Mouse (Mus musculus) brain, embryonic 14.5 days (tissue): ENCODE results near the gene Bpi. TPM values are rescaled to one million over a fixed set of nuclear protein-coding genes. Genes with fewer than 3 reads are reported as not detected.

ENCODE experiments used
- DNase-seq: peaks from one replicate; pipeline ENCODE4 v3.0.0-alpha.2; 2011; ENCODE audit warnings: low read depth
- CTCF ChIP-seq: fragments of 200-500 bp; IDR thresholded peaks from 2 replicates; pipeline ENCODE4 v1.5.1; 2012; ENCODE audit warnings: inconsistent platforms, mild to moderate bottlenecking, moderate library complexity, borderline replicate concordance; ENCODE audit not compliant: insufficient read depth, insufficient read length; ENCODE audit errors: extremely low read depth
- POLR2A ChIP-seq: fragments of 200-500 bp; IDR thresholded peaks from 2 replicates; pipeline ENCODE4 v1.6.1; 2012; ENCODE audit warnings: mild to moderate bottlenecking, inconsistent platforms, borderline replicate concordance; ENCODE audit not compliant: poor library complexity, insufficient read depth, insufficient read length, severe bottlenecking; ENCODE audit errors: extremely low read depth
- polyA plus RNA-seq: library from polyadenylated mRNA; depleted of rRNA; stranded (reverse); fragments of >200 nt; gene quantifications from 2 replicates; pipeline ENCODE4 v1.2.3, GENCODE M21; 2012; rRNA removed

The Bpi gene
- polyA plus RNA-seq: not detected in 2 replicates

- no peak for DNase-seq
- TF ChIP-seq CTCF: no peak
- TF ChIP-seq POLR2A: no peak
These were observed at the start of gene Bpi for GRCm38 (mm10) chr2:158258005-158258418. TSS of gene Bpi (plus strand) at chr2:158258094.

GRCm38 (mm10) chr2:158209776-158210175 is 48.1 kb upstream of the Bpi start:
- no peak for TF ChIP-seq CTCF
- TF ChIP-seq POLR2A: no peak
- DNase-seq: no peak

- no peak for DNase-seq
- TF ChIP-seq POLR2A (no peak), CTCF (no peak)
These were observed 47.4 kb upstream of the Bpi start for GRCm38 (mm10) chr2:158210503-158210902.

DNA sequence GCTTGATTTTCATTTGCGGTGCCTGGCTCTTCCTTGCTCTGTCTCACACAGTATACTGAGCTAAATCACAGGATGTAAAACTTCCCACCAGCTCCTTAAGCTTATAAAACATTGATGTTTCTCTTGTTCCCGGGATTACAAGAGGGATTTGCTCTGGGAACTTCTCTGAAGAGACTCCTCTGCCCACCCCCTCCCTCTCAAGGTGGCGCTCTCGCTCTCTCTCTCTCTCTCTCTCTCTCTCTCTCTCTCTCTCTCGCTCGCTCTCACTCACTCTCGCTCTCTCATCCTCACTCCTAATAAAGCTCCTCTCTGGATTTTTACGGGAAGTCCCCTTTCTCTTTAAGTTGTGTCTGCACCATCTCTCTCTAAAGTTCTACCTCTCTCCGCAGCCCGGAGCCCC is 46.9 kb upstream of the Bpi start:
- DNase-seq: peak; percentile 51
- TF ChIP-seq POLR2A: no peak

GRCm38 (mm10) chr2:158211764-158212471 is 46.0 kb upstream of the Bpi start:
- TF ChIP-seq CTCF (peak; percentile 39; the same call in 1 of the 2 replicates), POLR2A (no peak)
- DNase-seq: no peak

- peak; percentile 67 for DNase-seq
- TF ChIP-seq POLR2A (no peak), CTCF (no peak)
These were observed 42.4 kb upstream of the Bpi start for GRCm38 (mm10) chr2:158215283-158216117.

DNA sequence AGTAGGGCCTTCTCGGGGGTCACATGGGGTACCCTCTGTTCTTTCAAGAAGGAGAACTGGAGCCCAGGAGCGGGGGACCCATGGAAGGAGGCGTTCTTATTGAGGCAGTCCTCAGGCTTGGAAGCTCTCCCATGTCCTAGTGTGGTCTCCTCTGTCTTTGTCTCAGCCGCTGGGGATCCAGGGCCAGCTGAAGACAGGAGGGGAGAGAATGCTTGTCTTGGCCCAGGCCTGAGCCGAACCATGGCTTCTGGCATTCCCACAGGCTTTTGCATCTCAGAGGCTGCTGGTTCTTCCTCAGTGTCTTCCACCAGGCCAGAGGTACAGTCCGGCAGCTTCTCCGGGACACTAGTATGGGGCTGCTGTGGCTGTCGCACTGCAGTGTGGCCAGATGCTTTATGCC is 41.4 kb upstream of the Bpi start:
- no peak for TF ChIP-seq POLR2A
- TF ChIP-seq CTCF: no peak

DNA sequence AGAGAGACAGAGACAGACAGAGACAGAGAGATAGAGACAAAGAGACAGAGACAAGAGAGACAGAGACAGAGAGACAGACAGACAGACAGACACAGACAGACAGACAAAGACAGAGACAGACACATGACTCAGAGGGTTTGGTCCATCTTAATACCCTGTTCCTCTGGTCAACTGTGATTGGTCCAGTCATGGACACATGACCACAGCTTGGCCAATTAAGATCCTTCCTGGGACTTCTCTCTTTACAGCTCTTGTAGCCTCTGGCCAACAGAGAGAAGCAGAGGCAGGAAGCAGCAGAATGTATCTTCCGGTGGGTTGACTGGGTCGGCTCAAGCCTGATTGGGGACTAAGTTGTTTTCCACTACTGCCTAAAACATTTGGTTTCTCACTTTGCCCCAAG is 38.3 kb upstream of the Bpi start:
- TF ChIP-seq POLR2A: no peak
- TF ChIP-seq CTCF: no peak
- no peak for DNase-seq

More for the DNA sequence above, 41.4 kb upstream of the Bpi start:
- DNase-seq: no peak

GRCm38 (mm10) chr2:158221446-158222084 is 36.3 kb upstream of the Bpi start:
- no peak for TF ChIP-seq CTCF
- TF ChIP-seq POLR2A: no peak

GRCm38 (mm10) chr2:158222664-158223063 is 35.2 kb upstream of the Bpi start:
- TF ChIP-seq CTCF (no peak), POLR2A (no peak)
- DNase-seq: no peak

More at GRCm38 (mm10) chr2:158221446-158222084, 36.3 kb upstream of the Bpi start:
- DNase-seq: no peak

GRCm38 (mm10) chr2:158223497-158223896 is 34.4 kb upstream of the Bpi start:
- no peak for DNase-seq
- TF ChIP-seq CTCF: no peak
- TF ChIP-seq POLR2A: no peak

DNA sequence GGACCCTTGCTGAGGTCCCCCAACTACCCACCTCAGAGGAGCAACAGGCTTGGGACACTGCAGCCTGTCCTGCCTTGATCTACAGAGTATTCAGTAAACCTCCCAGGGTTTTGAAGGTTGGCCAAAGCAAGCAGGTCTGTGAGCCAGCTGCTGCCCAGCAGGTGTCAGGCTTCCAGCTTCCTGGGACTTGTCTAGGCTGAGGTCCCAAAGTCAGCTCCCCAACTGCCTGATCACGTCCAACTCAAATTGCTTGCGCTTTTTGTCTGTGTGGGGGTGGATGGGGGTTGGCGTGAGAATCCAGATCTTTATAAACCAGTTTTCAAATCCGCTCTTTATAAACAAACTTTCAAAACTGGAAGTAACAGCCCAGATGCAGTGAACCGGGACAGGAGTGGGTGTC is 32.6 kb upstream of the Bpi start:
- DNase-seq: no peak
- TF ChIP-seq CTCF (no peak), POLR2A (no peak)

DNA sequence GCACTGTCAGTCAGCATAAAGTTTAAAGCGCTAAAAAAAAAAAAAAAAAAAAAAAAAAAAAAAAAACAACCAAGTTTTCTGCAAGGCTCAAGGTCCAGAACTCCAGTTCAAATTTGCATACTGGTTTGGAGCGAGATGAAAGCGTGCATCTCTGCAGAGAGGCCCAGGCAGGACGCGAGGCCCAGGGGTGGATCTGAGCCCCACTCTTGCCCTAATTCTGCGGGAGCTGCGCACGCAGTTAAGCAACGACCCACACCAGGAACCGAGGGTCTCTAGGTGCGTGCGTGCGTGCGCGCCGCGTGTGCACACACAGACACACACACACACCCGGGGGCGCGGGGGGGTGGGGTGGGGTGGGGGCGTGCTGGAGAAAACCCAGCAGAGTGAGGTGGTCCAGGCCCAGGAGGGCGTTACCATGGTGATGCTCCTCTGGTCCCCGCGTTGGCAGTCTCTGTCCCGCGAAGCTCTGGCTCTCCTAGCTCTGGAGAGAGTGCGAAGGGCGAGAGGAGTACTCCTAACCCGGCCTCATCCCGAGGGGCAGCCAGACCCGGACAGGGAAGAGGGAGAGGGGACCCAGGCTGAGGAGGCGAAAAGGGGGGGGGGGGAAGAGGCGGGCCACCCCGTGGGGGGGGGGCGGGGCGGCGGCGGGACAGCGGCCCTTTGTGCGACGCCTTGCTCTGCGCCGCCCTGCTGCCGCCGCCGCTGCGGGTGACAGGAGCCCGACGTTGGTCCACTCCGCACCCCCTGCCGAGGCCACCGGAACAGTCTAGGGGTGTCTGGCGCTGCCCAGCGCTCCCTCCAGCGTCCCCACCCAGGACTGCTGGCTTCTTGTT is 29.0 kb upstream of the Bpi start, which contains the start of gene D630003M21Rik:
Gene D630003M21Rik, minus strand, starts transcription at position 553 of the 833 bp plus-strand sequence.
- TF ChIP-seq POLR2A: no peak
- 0 out of 2 replicates have a peak, but pooled peaks have one; percentile 17 for TF ChIP-seq CTCF
- peak; percentile 83 for DNase-seq

- no peak for DNase-seq
- TF ChIP-seq CTCF: no peak
- no peak for TF ChIP-seq POLR2A
These were observed 28.4 kb upstream of the Bpi start for GRCm38 (mm10) chr2:158229503-158229892.
